ENCODE assay signal across 8 mouse cellular contexts in the genomic region with DNA sequence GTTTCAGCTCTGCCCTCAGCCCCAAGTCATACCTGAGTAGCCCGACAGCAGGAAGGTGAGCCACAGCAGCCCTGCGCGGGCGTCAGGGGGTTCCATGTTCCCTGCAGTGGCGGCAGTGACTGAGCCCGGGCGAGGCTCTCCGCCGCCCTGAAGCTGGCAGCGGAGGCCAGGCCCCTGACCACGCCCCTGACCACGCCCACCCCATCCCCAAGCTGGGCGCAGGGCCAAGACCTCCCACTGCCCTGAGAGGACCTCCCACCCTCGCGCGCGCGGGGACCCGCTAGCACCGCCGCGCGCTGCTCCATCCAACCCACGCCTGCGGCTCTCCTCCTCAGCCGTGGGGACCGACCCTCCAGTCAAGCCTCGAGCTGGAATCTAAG. TPM values are rescaled to one million over a fixed set of nuclear protein-coding genes. Genes with fewer than 3 reads are reported as not detected.
DNase-seq lines count a peak whose midpoint lies in the region; ATAC-seq lines count a peak whose summit lies in the region.

No protein-coding gene starts in this region.

- DNase-seq in embryonic facial prominence, embryonic 10.5 days (ENCODE audit: low spot score): peak; percentile 94
- DNase-seq in heart, adult 8-10 months (ENCODE audit: low spot score): peak; percentile 87
- peak; percentile 94 for DNase-seq in kidney, adult 18-20 months
- DNase-seq in liver, embryonic 13.5 days: peak; percentile 47
- peak; percentile 87 for DNase-seq in neural tube, embryonic 11.5 days (ENCODE audit: low spot score)
- DNase-seq in thymus, adult 18-20 months: peak; percentile 41 to 46

- peaks cover 40% of the 10 kb centered on the region for H3K27me3 ChIP-seq in erythroblast, embryonic 14.5 days (ENCODE audit: control insufficient read depth)
- peaks cover 32% of the 10 kb centered on the region for H3K27me3 ChIP-seq in embryonic facial prominence, embryonic 10.5 days (replicated peaks; ENCODE audit: low read depth, poor library complexity, severe bottlenecking)
- H3K27me3 ChIP-seq in liver, embryonic 13.5 days: peaks cover 54% of the 10 kb centered on the region
- H3K27me3 ChIP-seq in neural tube, embryonic 11.5 days (ENCODE audit: control insufficient read depth, insufficient read depth, low read length): peaks cover 19% of the 10 kb centered on the region; the same call in 1 of the 2 replicates

- peak overlapping the region; percentile 83 for H3K27ac ChIP-seq in embryonic facial prominence, embryonic 10.5 days (replicated peaks)
- H3K27ac ChIP-seq in liver, embryonic 13.5 days: no peak overlapping the region
- H3K27ac ChIP-seq in neural tube, embryonic 11.5 days (ENCODE audit: low read depth, low read length): no peak overlapping the region

- no peaks in the 10 kb centered on the region for H3K36me3 ChIP-seq in erythroblast, embryonic 14.5 days (ENCODE audit: control insufficient read depth)
- H3K36me3 ChIP-seq in embryonic facial prominence, embryonic 10.5 days (replicated peaks): peaks cover 14% of the 10 kb centered on the region
- H3K36me3 ChIP-seq in liver, embryonic 13.5 days: no peaks in the 10 kb centered on the region
- no peaks in the 10 kb centered on the region for H3K36me3 ChIP-seq in neural tube, embryonic 11.5 days (ENCODE audit: control insufficient read depth, insufficient read depth, low read length)

- H3K4me1 ChIP-seq in erythroblast, embryonic 14.5 days (ENCODE audit: control insufficient read depth): peaks cover 10% of the 10 kb centered on the region
- peaks cover 39% of the 10 kb centered on the region for H3K4me1 ChIP-seq in embryonic facial prominence, embryonic 10.5 days
- peaks cover 21% of the 10 kb centered on the region for H3K4me1 ChIP-seq in liver, embryonic 13.5 days (replicated peaks)
- H3K4me1 ChIP-seq in neural tube, embryonic 11.5 days (ENCODE audit: control insufficient read depth, insufficient read depth, low read length): peaks cover 5% of the 10 kb centered on the region; the same call in 1 of the 2 replicates

- peak overlapping the region; percentile 28; the same call in 1 of the 2 replicates for H3K9ac ChIP-seq in liver, embryonic 13.5 days
- H3K9ac ChIP-seq in neural tube, embryonic 11.5 days (ENCODE audit: low read length): peak overlapping the region; percentile 47

- H3K4me2 ChIP-seq in liver, embryonic 13.5 days: peak overlapping the region; percentile 65
- peak overlapping the region; percentile 66 for H3K4me2 ChIP-seq in neural tube, embryonic 11.5 days (ENCODE audit: low read depth)

- H3K9me3 ChIP-seq in erythroblast, embryonic 14.5 days (ENCODE audit: control insufficient read depth, low read length): no peaks in the 10 kb centered on the region
- no peaks in the 10 kb centered on the region for H3K9me3 ChIP-seq in embryonic facial prominence, embryonic 10.5 days
- no peaks in the 10 kb centered on the region for H3K9me3 ChIP-seq in liver, embryonic 13.5 days (replicated peaks)
- no peaks in the 10 kb centered on the region for H3K9me3 ChIP-seq in neural tube, embryonic 11.5 days (ENCODE audit: control insufficient read depth, low read length)

- under 1% methylated on average over 28 of the region's 28 CpGs for WGBS in embryonic facial prominence, embryonic 10.5 days
- under 1% methylated on average over 28 of the region's 28 CpGs for WGBS in liver, embryonic 13.5 days (ENCODE audit: insufficient replicate concordance)
- 0% methylated on average over 28 of the region's 28 CpGs for WGBS in neural tube, embryonic 11.5 days

- peak overlapping the region; percentile 37 for H3K4me3 ChIP-seq in erythroblast, embryonic 14.5 days (replicated peaks)
- H3K4me3 ChIP-seq in embryonic facial prominence, embryonic 10.5 days: peak overlapping the region; percentile 66
- peak overlapping the region; percentile 47 for H3K4me3 ChIP-seq in liver, embryonic 13.5 days (replicated peaks)
- H3K4me3 ChIP-seq in neural tube, embryonic 11.5 days (ENCODE audit: low read depth, low read length): peak overlapping the region; percentile 35

- no peak for ATAC-seq in erythroblast, adult 5-6 weeks (replicated peaks; ENCODE audit: low FRiP score, poor library complexity, severe bottlenecking)
- ATAC-seq in liver, embryonic 13.5 days (ENCODE audit: low read depth): peak; percentile 70
- peak; percentile 82 for ATAC-seq in neural tube, embryonic 11.5 days (ENCODE audit: insufficient read depth, low FRiP score, low TSS enrichment)

RNA-seq across cellular contexts. Expression of gene Bcam, which starts 0.5 kb away (rescaled TPM):
- 0.02 TPM in 1 of 2 replicates, not detected in the other for polyA plus RNA-seq in erythroblast, embryonic 14.5 days (2012)
- total RNA-seq in erythroblast, adult 5-6 weeks (2015; ENCODE audit: low replicate concordance): not detected in 2 replicates
- not detected in 2 replicates for total RNA-seq in erythroblast, adult 5-6 weeks (2017; ENCODE audit: low replicate concordance)
- polyA plus RNA-seq in embryonic facial prominence, embryonic 10.5 days (2016; fragmentation: Nextera tagmentation; extraction: Ambion mirVana): 68.3 and 79.4 TPM in 2 replicates
- total RNA-seq in heart, adult 8-10 months (2022): 100 to 1,000 TPM; 185 to 199 (median 197) TPM
- polyA plus RNA-seq in liver, embryonic 13.5 days (2015; fragmentation: Nextera tagmentation; extraction: Ambion mirVana): 7.2 and 7.9 TPM in 2 replicates
- 21.1 and 21.7 TPM in 2 replicates for polyA plus RNA-seq in neural tube, embryonic 11.5 days (2014; fragmentation: Nextera tagmentation; extraction: Ambion mirVana)

RNA-seq across cellular contexts. Expression of gene Nectin2, which starts 20.1 kb away (rescaled TPM):
- 0.13 and 0.15 TPM in 2 replicates for polyA plus RNA-seq in erythroblast, embryonic 14.5 days (2012)
- total RNA-seq in erythroblast, adult 5-6 weeks (2015; ENCODE audit: low replicate concordance): not detected in 2 replicates
- total RNA-seq in erythroblast, adult 5-6 weeks (2017; ENCODE audit: low replicate concordance): 1.0 TPM in 1 of 2 replicates, not detected in the other
- polyA plus RNA-seq in embryonic facial prominence, embryonic 10.5 days (2016; fragmentation: Nextera tagmentation; extraction: Ambion mirVana): 110 TPM in 2 replicates
- total RNA-seq in heart, adult 8-10 months (2022): 10 to 100 TPM; 24.8 to 37.3 (median 34.9) TPM
- 17.9 and 18.2 TPM in 2 replicates for polyA plus RNA-seq in liver, embryonic 13.5 days (2015; fragmentation: Nextera tagmentation; extraction: Ambion mirVana)
- polyA plus RNA-seq in neural tube, embryonic 11.5 days (2014; fragmentation: Nextera tagmentation; extraction: Ambion mirVana): 70.0 and 76.5 TPM in 2 replicates

RNA-seq across cellular contexts. Expression of gene Cblc, which starts 26.2 kb away (rescaled TPM):
- polyA plus RNA-seq in erythroblast, embryonic 14.5 days (2012): not detected in 2 replicates
- total RNA-seq in erythroblast, adult 5-6 weeks (2015; ENCODE audit: low replicate concordance): not detected in 2 replicates
- not detected in 2 replicates for total RNA-seq in erythroblast, adult 5-6 weeks (2017; ENCODE audit: low replicate concordance)
- polyA plus RNA-seq in embryonic facial prominence, embryonic 10.5 days (2016; fragmentation: Nextera tagmentation; extraction: Ambion mirVana): 1.9 and 2.9 TPM in 2 replicates
- total RNA-seq in heart, adult 8-10 months (2022): under 1 TPM in 2 of 4 experiments, not detected in 2; 0.37 to 0.76 TPM
- polyA plus RNA-seq in liver, embryonic 13.5 days (2015; fragmentation: Nextera tagmentation; extraction: Ambion mirVana): 1.2 and 1.3 TPM in 2 replicates
- polyA plus RNA-seq in neural tube, embryonic 11.5 days (2014; fragmentation: Nextera tagmentation; extraction: Ambion mirVana): 0.45 and 0.53 TPM in 2 replicates

RNA-seq across cellular contexts. Expression of gene Bcl3, which starts 52.2 kb away (rescaled TPM):
- 0.15 and 0.18 TPM in 2 replicates for polyA plus RNA-seq in erythroblast, embryonic 14.5 days (2012)
- total RNA-seq in erythroblast, adult 5-6 weeks (2015; ENCODE audit: low replicate concordance): 14.8 TPM in 1 of 2 replicates, not detected in the other
- total RNA-seq in erythroblast, adult 5-6 weeks (2017; ENCODE audit: low replicate concordance): 0.84 and 1.5 TPM in 2 replicates
- polyA plus RNA-seq in embryonic facial prominence, embryonic 10.5 days (2016; fragmentation: Nextera tagmentation; extraction: Ambion mirVana): 1.7 TPM in 2 replicates
- total RNA-seq in heart, adult 8-10 months (2022): 1 to 10 TPM; 2.1 to 4.4 (median 3.5) TPM
- polyA plus RNA-seq in liver, embryonic 13.5 days (2015; fragmentation: Nextera tagmentation; extraction: Ambion mirVana): 3.0 and 3.9 TPM in 2 replicates
- polyA plus RNA-seq in neural tube, embryonic 11.5 days (2014; fragmentation: Nextera tagmentation; extraction: Ambion mirVana): 1.2 and 1.3 TPM in 2 replicates

RNA-seq across cellular contexts. Expression of gene Tomm40, which starts 55.1 kb away (rescaled TPM):
- polyA plus RNA-seq in erythroblast, embryonic 14.5 days (2012): 12.7 and 13.1 TPM in 2 replicates
- total RNA-seq in erythroblast, adult 5-6 weeks (2015; ENCODE audit: low replicate concordance): 6.5 and 8.2 TPM in 2 replicates
- total RNA-seq in erythroblast, adult 5-6 weeks (2017; ENCODE audit: low replicate concordance): 3.4 and 9.6 TPM in 2 replicates
- 216 and 221 TPM in 2 replicates for polyA plus RNA-seq in embryonic facial prominence, embryonic 10.5 days (2016; fragmentation: Nextera tagmentation; extraction: Ambion mirVana)
- 100 to 1,000 TPM in 1 of 4 experiments, 10 to 100 TPM in 3; 94.0 to 101 (median 99.2) TPM for total RNA-seq in heart, adult 8-10 months (2022)
- polyA plus RNA-seq in liver, embryonic 13.5 days (2015; fragmentation: Nextera tagmentation; extraction: Ambion mirVana): 125 and 138 TPM in 2 replicates
- 150 and 155 TPM in 2 replicates for polyA plus RNA-seq in neural tube, embryonic 11.5 days (2014; fragmentation: Nextera tagmentation; extraction: Ambion mirVana)

Comparison
In these comparisons a context has a peak if more than half of its experiments do, and no peak if none do; other contexts are left out.
1. DNase-seq: peak in every context shown above with its lines; median percentile 94 in embryonic facial prominence, embryonic 10.5 days; 94 in kidney, adult 18-20 months; 87 in heart, adult 8-10 months; 87 in neural tube, embryonic 11.5 days; 47 in liver, embryonic 13.5 days; 44 in thymus, adult 18-20 months.
2. RNA of gene Nectin2, which starts 20.1 kb away (polyA plus RNA-seq): 110 TPM in embryonic facial prominence, embryonic 10.5 days, 70.0 to 76.5 TPM in neural tube, embryonic 11.5 days and 17.9 to 18.2 TPM in liver, embryonic 13.5 days; 0.13 to 0.15 TPM in erythroblast, embryonic 14.5 days; every median in the first group is over 10 times any median in the second.
3. Peak in every context shown above with its lines, with median percentiles within 50 percentile points of each other: H3K4me3 ChIP-seq.